Mouse (Mus musculus) cerebellum, adult 8-10 months (tissue): ENCODE data around the gene Atf3.

Source experiments
- DNase-seq: peaks from one replicate; pipeline ENCODE4 v3.0.0; 2022

Gene Atf3

DNA sequence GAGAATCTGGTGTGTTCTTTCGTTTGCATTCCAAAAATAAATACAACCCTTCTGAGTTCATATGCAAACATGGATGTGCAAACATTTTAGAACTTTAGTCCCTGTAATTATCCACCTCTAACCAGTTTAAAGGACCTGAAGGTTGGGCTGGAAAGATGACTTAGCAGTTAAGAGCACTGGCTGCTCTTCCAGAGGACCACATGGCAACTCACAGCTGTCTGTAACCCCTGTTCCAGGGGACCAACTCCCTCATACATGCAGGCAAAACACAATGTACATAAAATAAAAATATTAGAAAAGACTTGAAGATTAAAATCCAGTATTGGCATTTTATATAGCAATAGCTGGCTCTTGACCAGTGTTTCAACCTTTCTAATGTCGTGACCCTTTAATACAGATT, 7.9 kb upstream of the Atf3 start:
- DNase-seq: no peak

DNA sequence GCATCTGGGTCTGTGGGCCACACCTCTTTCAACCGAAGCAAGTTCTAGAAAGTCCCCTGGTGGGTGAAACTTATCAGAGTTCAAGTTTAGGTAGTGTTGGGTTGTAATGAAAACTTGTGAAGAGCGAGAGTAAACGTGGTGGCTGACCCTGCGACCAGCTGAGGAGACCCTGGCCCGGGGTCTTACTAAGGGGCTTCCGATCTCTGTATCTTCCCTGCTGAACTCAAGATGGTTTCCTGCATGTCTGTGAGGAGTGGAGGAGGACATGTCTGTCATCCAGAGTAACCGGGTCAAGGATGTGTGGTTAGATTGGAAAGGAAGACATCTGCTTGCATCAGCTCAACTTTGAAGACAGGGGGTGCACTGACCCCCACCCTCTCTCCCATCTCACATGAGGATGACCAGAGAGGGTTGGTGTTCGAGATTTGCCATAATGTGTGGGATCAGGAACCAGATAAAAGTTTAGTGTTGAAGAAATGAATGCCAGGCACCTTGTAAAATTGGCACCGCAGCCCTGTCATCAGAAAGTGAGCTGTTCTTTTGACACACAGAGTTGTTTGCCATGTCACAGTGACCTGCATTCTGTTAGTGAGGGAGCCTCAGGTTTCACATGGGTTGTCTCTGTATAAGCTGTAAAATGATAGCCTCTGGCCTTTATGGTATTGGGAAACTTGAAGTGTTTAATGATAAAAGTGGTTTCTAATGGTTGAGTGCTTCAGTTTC, 7.3 kb upstream of the Atf3 start:
- peak; percentile 8 for DNase-seq

DNA sequence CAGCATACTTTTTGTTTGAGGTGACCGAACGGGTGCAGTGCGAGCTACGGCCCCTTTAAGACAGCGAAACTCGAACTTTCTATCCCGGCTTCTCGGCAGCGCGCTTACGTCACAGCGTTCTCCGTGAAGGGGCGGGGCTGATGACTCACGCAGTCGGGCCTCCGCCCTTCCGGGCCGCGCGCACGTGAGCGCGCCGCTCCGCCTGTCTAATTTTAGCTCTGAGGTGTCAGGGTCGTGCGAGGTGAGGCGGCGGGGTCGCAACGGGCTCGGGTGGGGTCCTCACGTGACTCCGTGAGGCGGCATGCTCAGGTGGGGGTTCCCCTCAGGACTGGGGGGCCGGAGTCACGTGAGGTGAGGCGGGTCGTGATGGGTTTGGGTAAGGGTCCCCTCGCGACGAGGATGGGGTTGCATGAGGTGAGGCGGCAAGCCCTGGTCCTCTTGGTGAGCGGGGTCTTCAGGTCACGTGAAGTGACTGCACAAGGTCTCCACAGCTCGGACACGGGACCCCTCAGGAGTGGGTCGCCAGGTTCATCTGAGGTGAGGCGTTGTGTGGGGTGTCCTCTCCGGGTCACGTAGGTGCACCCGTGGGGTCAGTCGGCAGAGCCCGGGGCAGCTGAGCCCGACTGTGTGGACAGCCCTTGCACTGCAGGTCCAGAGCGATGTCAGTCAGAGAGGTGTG, 6.6 kb upstream of the Atf3 start:
- DNase-seq: peak; percentile 94

DNA sequence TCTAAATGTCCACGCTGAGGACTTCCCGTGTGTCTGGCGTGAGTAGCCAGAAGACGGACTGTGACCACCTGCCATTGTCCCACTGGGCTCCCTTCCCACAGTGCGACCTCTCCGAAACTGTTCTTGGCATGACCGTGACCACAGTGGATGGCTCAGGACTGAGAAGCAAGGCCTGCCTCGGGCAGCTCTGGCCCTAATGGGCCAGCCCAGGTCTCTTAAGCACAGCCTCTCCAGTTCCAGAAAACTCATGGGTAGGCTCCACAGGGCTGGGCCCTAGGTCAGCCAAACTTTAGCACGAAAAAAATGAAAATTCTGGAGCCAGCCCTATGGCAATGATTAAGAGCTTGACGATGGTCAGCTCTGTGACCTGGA, 6.1 kb upstream of the Atf3 start:
- DNase-seq: no peak

DNA sequence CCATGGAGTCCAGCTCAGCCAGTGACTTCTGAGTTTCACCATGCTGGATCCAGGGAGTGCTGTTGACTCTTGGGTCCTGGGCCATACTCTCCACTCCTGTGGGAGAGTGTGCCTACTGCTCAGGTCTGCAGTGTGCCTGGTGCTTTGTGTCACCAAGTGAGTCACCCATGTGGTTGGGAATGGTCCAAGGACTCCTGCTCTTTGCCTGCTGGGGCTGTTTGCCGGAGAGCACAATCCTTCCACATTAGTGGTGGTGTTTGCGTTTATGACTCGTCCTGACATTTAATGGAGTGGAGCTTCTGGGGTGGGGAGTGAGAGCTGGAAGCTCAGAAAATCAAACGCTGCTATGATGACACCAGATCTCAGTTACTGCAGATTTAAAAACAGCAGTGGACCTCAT, 4.2 kb upstream of the Atf3 start:
- DNase-seq: peak; percentile 11

DNA sequence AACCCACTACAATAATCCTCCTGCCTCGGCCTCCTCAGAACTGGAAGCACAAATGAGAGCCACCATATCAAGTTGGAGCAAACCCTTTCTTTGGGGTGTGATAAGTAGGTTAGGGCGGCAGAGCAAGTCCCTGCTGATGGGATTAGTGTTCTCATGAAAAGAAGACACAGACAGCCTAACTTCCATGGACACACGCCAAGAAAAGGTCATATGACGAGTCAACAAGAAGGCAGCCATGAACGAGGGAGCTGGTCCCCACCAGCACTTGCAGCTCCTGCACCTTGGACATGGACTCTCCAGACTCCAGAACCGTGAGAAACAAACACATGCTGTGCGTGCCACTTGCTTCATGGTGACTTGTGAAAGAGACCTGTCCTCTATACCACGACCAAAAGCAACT, 2.7 kb upstream of the Atf3 start:
- DNase-seq: no peak

DNA sequence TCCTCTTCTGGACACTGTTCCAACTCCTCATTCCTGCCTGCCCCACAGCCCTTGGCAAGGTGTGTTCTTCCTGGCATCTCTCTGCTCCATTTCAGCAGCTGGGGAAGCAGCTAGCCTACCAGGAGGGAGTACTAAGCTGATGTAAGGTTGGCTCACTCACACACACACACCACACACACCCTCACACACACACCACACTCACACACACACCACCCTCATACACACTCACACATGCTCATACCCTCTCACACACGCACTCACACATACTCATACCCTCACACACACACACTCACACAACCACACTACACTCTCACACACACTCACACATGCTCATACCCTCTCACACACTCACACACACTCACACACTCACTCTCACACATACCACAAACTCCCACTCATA, 1.9 kb upstream of the Atf3 start:
- DNase-seq: no peak

DNA sequence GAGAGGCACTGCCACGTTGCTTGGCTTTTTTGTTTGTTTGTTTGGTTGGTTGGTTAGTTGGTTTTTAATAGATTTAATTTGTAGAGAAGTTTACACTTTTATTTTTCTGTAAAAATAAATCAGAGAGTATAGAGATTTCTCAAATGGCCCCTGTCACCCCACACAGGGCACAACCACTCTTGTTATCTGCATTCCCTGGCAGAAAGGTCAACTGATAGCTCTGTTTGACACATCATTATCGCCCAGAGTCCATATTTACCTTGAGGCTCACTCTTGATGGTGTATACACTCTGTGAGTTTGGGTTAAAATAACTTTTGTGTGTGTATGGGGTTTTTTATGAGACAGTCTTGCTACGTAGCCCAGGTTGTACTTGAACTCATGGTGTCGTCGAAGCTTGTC, 744 bp upstream of the Atf3 start:
- no peak for DNase-seq

DNA sequence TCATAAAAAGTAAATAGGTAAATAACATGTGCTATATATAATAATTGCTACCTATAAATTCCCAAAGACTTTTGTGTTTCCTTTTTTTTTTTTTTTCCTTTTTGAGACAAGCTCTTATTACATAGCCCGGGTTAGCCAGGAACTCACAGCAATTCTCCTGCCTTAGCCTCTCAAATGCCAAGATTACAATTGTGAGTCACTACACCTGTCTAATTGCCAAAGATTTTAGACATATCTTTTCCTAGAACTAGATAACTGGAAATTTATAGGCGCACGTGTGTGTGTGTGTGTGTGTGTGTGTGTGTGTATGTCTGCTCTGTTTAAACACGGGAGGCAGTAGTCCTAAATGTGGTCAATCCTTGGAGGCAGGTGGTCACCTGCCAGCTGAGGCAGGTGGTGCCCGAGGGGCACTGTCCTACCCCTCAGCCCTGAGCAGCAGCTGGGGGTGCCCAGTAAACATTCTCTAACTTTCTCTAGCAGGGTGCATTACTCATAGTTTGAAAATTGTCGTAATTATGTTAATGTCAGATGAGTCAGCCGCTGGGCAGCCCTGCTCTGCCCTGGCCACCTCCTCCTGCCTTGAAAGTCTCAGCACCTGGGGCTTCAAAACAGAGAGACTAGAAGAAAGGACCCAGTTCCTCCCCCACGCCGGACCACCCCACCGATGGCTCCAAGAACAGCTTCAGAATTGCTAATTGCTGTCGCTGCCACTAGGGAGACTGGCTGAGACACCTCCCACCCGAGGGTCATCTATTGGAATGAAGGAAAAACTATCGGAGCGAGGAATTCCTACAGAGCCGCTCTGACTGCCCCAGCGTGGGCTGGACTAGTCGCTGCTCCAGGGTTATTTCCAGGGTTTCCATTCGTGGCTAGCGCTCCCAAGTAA, 1.8 kb downstream of the Atf3 start:
- DNase-seq: no peak

DNA sequence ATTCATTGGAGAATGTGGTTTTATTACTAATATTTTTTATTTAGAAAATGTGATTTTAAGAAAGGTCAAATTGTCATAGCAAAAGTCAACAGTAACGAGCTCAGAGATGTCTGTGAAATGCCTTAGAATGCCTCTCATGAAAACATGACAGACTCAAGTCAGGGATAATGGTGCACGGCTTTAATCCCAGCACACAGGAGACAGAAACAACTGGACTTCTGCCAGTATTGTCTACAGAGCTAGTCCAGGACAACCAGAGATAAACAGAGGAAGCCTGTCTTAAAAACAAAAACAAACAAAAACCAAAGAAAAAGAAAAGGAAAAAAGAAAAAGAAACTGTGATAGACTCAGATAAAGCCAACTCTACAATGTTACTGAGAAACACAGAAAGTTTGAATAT, 6.7 kb downstream of the Atf3 start:
- no peak for DNase-seq

DNA sequence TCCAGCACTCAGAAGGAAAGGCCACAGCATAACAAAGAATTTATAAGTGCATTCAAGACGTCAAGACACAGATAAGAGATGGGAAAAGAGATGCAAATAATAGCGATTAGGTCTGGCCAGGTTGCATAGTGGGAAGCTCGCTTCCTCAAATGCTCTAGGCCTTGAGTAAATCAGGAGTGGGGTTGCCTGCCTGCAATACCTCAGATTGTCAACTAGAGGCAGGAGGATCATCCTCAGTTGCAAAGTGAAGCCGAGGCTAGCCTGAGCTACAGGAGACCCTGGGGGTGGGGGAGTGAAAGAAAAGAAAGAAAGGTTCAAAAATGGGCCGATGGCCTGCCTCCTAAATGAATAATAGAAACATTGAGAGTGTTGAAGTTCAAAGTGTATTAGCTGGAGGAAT, 12.0 kb downstream of the Atf3 start:
- DNase-seq: no peak

DNA sequence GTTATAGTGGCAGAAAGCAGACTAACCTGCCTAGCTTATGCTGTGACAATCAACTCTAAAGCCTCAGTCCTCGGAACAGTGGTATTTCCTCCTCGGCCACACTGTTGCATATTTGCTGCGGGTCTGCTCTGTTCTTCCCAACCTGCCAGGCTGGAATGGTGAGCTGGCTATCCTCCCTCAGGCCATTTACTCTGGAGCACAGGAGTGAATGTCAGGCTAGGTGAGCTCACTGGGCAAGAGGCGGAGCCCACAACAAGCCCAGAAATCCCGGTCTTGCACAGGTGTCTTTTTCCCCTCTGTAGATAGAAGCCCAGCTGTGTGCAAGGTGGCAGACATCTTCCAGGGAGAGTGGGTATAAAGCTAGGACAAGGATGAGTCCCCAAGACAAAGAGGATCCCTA, 13.0 kb downstream of the Atf3 start:
- DNase-seq: no peak

DNA sequence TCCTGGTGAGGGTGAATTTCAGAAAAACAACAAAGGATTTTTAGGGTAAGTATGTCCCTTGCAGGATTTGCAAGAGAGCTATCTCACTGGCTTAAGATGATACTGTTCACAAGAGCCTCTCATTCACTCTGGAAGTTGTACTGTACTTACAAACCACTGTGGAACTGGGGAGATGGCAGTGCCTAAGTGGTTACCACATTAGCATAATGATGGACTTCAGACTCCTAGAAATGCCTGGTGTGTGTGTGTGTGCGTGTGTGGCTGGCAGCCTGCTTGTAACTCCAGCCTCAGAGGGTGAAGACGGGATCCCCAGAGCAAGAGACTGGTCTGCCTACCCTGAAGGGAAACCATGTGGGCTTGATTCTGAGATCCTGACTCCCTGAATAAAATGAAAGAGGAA, 14.3 kb downstream of the Atf3 start:
- DNase-seq: no peak

DNA sequence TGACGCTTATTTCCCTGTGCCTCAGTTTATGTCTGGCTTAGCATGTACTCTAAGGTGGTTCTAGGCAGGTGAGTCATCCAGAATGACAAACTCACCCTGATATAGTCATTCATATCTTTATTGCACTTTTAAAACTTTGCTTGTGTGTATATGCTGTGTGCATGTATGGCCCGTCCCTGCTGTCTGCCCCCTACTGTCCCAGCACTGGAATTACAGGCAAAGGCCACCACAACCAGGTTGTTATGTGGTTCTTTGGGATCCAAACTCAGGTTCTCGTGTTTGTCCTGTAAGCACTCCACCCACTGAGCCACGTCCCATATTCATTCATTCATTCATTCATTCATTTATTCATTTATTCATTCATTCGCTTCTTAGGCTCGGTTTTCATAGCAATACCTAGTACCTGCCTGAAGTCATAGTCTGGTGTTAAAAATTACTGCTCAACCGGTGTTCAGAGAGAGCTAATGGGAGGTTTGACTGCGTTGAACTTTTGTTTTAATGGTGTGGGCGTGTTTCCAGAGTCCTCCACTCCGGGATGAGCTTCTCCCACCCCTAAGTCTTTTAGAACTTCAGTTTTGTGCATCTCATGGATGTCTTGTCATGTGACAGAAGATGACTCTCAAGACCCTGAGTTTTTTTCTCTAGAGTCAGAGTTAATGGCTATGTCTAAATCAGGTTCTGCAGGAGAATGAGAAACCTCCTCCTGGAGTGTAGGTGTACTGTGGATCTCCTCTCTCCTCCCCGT, 15.5 kb downstream of the Atf3 start:
- no peak for DNase-seq

DNA sequence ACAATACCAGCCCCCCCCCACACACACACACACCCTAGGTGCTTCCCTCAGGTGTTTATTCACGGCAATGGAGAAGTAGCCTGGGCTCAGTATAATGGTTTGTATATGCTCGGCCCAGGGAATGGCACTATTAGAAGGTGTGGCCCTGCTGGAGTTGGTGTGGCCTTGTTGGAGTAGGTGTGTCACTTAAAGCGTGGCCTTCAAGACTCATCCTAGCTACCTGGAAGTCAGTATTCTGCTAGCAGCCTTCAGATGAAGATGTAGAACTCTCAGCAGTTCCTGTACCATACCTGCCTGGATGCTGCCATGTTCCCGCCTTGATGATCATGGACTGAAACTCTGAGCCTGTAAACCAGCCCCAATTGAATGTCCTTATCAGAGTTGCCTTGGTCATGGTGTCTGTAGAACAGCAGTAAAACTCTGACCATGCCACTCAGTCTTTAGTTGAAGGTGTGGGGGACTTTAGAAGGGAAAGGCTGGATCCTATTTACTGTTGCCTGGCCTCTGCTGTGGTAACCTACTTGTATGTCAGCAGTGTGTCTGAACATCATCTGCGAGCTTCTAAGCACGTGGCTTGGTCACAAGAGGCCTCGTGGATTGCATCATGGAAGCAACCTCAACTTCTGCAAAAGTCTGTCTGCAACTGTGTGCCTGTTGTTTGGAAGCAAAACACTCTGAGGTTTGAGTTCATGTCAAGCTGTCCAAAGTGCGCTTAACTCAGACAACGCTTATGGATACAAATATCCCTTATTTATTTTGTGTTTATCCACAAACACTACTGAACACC, 16.8 kb downstream of the Atf3 start:
- no peak for DNase-seq

DNA sequence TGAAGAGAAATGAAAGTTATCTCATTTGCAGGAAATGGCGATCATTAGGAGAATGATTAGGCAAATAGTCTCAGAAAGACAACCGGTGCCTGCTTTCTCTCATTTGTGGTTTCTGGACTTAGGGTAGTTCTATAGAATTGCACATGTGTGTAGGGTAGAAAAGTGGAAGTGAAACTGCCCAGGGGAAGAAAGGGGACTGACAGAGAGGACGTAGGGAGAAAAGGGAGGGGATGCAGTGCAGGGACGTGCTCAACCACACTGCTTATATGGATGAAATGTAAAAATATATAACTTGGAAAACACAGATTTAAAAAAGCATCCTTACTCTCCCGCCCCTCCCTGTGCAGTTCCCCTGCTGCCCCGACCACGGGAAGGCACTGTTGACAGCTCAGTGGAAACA, 19.9 kb downstream of the Atf3 start:
- DNase-seq: no peak

DNA sequence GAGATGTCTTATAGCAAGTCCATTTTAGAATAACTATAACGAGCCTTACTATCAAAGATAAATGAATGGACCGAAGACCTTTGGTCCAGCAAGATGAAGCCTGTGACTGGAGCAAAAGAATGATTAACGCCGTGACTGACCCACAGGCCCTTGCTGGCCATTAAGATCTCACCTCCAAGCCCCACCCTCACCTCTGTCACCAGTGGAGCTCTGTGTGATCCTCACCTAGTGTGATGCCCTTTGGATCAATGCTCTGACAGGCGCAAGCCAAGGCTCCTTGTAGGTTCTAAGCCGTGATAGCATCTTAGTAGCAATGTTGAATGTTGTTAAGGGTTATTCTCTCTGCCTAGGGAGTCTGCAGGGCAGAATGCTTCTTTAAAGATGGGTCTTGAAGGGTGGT, 21.8 kb downstream of the Atf3 start:
- DNase-seq: no peak

DNA sequence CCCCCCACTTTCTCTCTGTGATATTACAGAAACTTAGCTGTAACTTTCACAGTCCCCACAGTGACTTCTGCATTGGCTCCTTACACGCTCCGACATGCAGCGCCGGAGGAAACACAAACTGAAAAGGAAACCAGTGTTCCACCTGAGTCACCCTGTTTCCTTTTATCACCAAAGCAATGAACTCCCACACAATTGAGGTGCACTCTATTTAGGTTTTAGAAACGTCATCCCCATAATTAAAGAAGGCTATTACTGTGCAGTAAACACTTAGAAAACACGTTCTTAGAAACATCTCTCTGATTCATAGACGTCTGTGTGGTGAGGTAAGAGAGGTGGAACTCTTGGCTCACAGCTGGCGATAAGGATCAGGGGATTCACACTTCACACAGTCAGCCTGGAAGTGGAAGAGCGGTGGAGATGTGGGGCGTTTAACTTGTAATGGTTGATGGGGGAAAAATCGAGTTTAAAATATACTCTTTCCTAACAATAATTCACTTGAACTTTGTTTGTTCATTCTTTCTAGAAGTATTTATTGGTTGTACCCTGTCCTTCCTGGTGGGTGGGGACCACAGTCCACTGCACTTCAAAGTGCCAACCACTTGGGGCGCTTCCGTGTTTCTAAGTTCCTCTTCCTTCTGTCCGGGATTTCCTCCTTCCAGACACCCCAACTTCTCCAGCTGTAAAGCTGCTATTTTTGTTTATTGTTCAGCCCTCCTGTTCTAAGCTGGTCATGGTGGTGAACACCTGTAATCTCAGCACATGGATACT, 24.0 kb downstream of the Atf3 start:
- no peak for DNase-seq

DNA sequence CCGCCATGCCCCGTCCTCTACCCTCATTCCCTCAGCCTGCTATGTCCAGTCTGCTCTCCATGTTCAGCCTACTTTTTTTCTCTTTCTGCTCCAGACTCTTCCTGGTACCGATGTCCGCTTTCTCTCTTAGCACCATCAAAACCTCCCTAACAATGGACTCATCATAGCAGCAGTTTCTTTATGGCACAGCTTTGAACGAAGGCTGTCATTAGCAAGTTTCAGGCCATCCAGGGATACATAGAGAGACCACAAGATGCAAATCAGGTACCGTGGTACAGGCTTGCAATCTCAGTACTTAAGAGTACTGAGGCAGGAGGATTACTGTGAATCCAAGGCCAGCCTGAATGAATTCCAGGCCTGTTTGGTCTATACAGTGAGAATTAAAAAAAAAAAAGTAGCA, 25.1 kb downstream of the Atf3 start:
- DNase-seq: no peak

DNA sequence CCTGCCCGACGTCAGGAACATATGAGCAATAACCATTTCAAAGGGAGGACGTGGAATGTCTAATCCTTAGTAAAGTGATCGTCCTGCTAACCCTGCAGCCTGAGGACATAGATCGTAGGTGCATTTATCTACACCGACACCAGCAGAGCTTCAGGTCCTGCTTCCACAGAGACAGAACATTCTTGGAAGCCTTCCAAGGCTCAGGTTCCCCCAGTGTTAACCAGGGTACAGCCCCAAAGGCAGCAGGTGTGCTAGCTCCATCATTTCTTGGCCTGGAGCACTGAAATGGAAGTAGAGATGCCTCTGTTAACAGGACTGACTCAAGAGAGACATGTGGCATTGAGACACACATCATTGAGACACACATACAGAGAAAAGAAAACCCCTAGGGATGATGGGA, 25.6 kb downstream of the Atf3 start:
- DNase-seq: no peak

DNA sequence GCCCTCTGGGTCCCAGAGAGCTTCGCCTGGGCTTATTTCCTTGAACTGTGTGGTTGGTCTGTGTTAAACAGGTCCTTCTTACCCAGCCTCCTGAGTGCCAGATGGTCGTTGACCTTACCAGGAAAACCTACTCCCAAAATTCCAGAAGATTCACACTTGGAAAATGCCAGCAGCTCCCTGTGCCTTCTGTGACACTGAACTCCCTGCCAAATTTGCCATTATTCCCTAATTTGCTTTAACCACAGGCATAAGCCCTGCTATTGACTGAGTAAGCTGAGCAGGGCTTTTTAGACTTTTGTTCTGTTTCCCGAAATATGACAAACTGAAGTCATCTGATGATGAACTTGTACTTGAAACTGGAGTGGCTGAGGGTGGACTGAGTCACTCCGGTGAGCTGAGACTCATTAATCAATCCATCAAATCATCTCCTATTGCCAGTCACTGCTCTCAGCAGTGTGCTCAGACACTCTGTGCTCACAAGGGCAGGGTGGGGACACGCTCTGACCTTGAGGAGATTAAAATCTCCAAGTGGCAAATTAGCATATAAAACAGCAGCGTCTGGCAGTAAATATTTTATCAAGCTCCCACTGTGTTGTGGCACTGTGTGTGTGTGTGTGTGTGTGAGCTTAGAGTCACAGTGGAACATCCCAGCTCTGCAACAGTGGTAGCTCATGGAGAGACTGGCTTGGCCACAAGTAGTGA, 28.0 kb downstream of the Atf3 start:
- DNase-seq: no peak
